Comparison of ENCODE assay signal across 9 mouse cellular contexts in the genomic region with DNA sequence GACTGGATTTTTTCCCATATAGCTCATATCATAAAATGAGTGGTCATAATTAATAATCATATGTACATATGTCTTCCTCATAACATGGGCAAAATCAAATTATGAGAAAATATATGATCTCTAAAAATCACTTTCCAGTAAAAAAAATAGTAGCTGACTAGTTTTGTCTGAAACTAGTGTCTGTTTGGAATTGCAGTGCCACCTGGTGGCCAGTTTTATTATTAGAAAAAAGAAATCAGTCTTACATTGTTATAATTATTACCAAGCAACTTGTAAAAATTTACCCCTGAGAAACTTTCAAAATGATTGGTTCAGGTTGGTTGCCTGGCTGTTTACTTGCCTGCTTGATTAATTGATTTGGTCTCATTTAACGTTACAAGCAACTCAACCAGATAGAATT. TPM values are rescaled to one million over a fixed set of nuclear protein-coding genes. Genes with fewer than 3 reads are reported as not detected.
DNase-seq lines count a peak whose midpoint lies in the region; ATAC-seq and TF ChIP-seq lines count a peak whose summit lies in the region.
"Had no signal": no experiment of that assay in that cellular context is flagged by ENCODE, and none has a peak within 500 bp of the region (broad histone marks: within the 10 kb centered on the region; RNA-seq: fewer than 3 reads in every experiment).

No protein-coding gene starts in this region.

- ATAC-seq in embryonic facial prominence, embryonic 11.5 days (replicated peaks; ENCODE audit: insufficient number of reproducible peaks, low FRiP score, low TSS enrichment, low read depth) = no peak
- ATAC-seq in erythroblast, adult 5-6 weeks (replicated peaks; ENCODE audit: low FRiP score, poor library complexity, severe bottlenecking) = peak; percentile 66
- ATAC-seq in frontal cortex, adult (ENCODE audit: low TSS enrichment) = no peak

- intact Hi-C loops in left cerebral cortex, adult 2 months (cut with DNase I) = loop anchor here (5.0 kb wide), 2 partner anchors 63 to 103 kb away; a partner anchor contains a TSS

- H3K27me3 ChIP-seq in embryonic facial prominence, embryonic 11.5 days (ENCODE audit: control insufficient read depth, insufficient read depth, low read length) = no peaks in the 10 kb centered on the region
- H3K27me3 ChIP-seq in embryonic facial prominence, embryonic 10.5 days (replicated peaks; ENCODE audit: low read depth, poor library complexity, severe bottlenecking) = no peaks in the 10 kb centered on the region

- no peak overlapping the region for H3K27ac ChIP-seq in embryonic facial prominence, embryonic 11.5 days (replicated peaks; ENCODE audit: low read depth, low read length)
- H3K27ac ChIP-seq in embryonic facial prominence, embryonic 10.5 days (replicated peaks) = no peak overlapping the region
- no peak overlapping the region for H3K27ac ChIP-seq in left cerebral cortex, adult 2 months

- no peak overlapping the region for H3K9ac ChIP-seq in embryonic facial prominence, embryonic 11.5 days (replicated peaks; ENCODE audit: low read length)

- H3K4me3 ChIP-seq in embryonic facial prominence, embryonic 11.5 days (ENCODE audit: low read depth, low read length) = no peak overlapping the region
- H3K4me3 ChIP-seq in embryonic facial prominence, embryonic 10.5 days = no peak overlapping the region
- H3K4me3 ChIP-seq in left cerebral cortex, adult 2 months = no peak overlapping the region
- H3K4me3 ChIP-seq: myocyte had no signal

- no peak overlapping the region for H3K4me2 ChIP-seq in embryonic facial prominence, embryonic 11.5 days (ENCODE audit: low read depth, low read length)

- H3K9me3 ChIP-seq in embryonic facial prominence, embryonic 11.5 days (replicated peaks; ENCODE audit: control insufficient read depth, low read length) = no peaks in the 10 kb centered on the region
- no peaks in the 10 kb centered on the region for H3K9me3 ChIP-seq in embryonic facial prominence, embryonic 10.5 days

- 79% methylated on average over 1 of the region's 1 CpGs for WGBS in embryonic facial prominence, embryonic 11.5 days
- WGBS in embryonic facial prominence, embryonic 10.5 days = 98% methylated on average over 1 of the region's 1 CpGs

- H3K36me3 ChIP-seq in embryonic facial prominence, embryonic 11.5 days (replicated peaks; ENCODE audit: control insufficient read depth, insufficient read depth, low read depth, low read length) = peaks cover 4% of the 10 kb centered on the region
- peaks cover 82% of the 10 kb centered on the region for H3K36me3 ChIP-seq in embryonic facial prominence, embryonic 10.5 days (replicated peaks)

- no peaks in the 10 kb centered on the region for H3K4me1 ChIP-seq in embryonic facial prominence, embryonic 11.5 days (ENCODE audit: control insufficient read depth, insufficient read depth, low read length)
- H3K4me1 ChIP-seq in embryonic facial prominence, embryonic 10.5 days = no peaks in the 10 kb centered on the region

- peak; percentile 74 for DNase-seq in embryonic facial prominence, embryonic 11.5 days (ENCODE audit: low spot score)
- DNase-seq in embryonic facial prominence, embryonic 10.5 days (ENCODE audit: low spot score) = no peak
- DNase-seq in left cerebral cortex, adult 2 months (ENCODE audit: extremely low spot score in 1 of 2, low spot score in 2 of 2) = no peak
- DNase-seq in left cerebral cortex, adult 8-10 months (ENCODE audit: low spot score in 2 of 2) = no peak
- DNase-seq in MEL-GATA-1-ER (ENCODE audit: extremely low read depth, low read depth) = peak; percentile 51
- peak; percentile 69 for DNase-seq in lung, postnatal 10 days

- peak; percentile 85 for TF ChIP-seq CTCF in left cerebral cortex, adult 2 months (IDR thresholded peaks at IDR 0.05)

RNA-seq across cellular contexts. Expression of a gene that starts 30.8 kb away (rescaled TPM):
- 0.67 and 0.84 TPM in 2 replicates for polyA plus RNA-seq in embryonic facial prominence, embryonic 11.5 days (2014; fragmentation: Nextera tagmentation; extraction: Ambion mirVana)
- polyA plus RNA-seq in embryonic facial prominence, embryonic 10.5 days (2016; fragmentation: Nextera tagmentation; extraction: Ambion mirVana) = 1.2 and 1.3 TPM in 2 replicates
- total RNA-seq in left cerebral cortex, adult 2 months (2021) = 1 to 10 TPM; 5.6 to 5.7 TPM
- 1 to 10 TPM; 5.3 to 6.6 (median 6.3) TPM for total RNA-seq in left cerebral cortex, adult 8-10 months (2022)
- 0.58 TPM in 1 of 2 replicates, not detected in the other for total RNA-seq in erythroblast, adult 5-6 weeks (2015; ENCODE audit: low replicate concordance)
- 0.17 TPM in 1 of 2 replicates, not detected in the other for total RNA-seq in erythroblast, adult 5-6 weeks (2017; ENCODE audit: low replicate concordance)

RNA-seq across cellular contexts. Expression of a gene that starts 42.3 kb away (rescaled TPM):
- 46.7 and 50.5 TPM in 2 replicates for polyA plus RNA-seq in embryonic facial prominence, embryonic 11.5 days (2014; fragmentation: Nextera tagmentation; extraction: Ambion mirVana)
- polyA plus RNA-seq in embryonic facial prominence, embryonic 10.5 days (2016; fragmentation: Nextera tagmentation; extraction: Ambion mirVana) = 45.4 and 47.8 TPM in 2 replicates
- total RNA-seq in left cerebral cortex, adult 2 months (2021) = 10 to 100 TPM; 89.1 to 92.2 TPM
- 100 to 1,000 TPM in 1 of 4 experiments, 10 to 100 TPM in 3; 88.3 to 108 (median 96.0) TPM for total RNA-seq in left cerebral cortex, adult 8-10 months (2022)
- total RNA-seq in erythroblast, adult 5-6 weeks (2015; ENCODE audit: low replicate concordance) = 8.3 and 19.9 TPM in 2 replicates
- 6.2 and 12.5 TPM in 2 replicates for total RNA-seq in erythroblast, adult 5-6 weeks (2017; ENCODE audit: low replicate concordance)

RNA-seq across cellular contexts. Expression of a gene that starts 42.4 kb away (rescaled TPM):
- polyA plus RNA-seq in embryonic facial prominence, embryonic 11.5 days (2014; fragmentation: Nextera tagmentation; extraction: Ambion mirVana) = 5.3 and 5.8 TPM in 2 replicates
- 5.5 and 6.2 TPM in 2 replicates for polyA plus RNA-seq in embryonic facial prominence, embryonic 10.5 days (2016; fragmentation: Nextera tagmentation; extraction: Ambion mirVana)
- total RNA-seq in left cerebral cortex, adult 2 months (2021) = 10 to 100 TPM; 13.5 to 13.8 TPM
- total RNA-seq in left cerebral cortex, adult 8-10 months (2022) = 10 to 100 TPM; 12.6 to 14.9 (median 14.0) TPM
- 3.3 and 7.5 TPM in 2 replicates for total RNA-seq in erythroblast, adult 5-6 weeks (2015; ENCODE audit: low replicate concordance)
- 8.5 and 10.0 TPM in 2 replicates for total RNA-seq in erythroblast, adult 5-6 weeks (2017; ENCODE audit: low replicate concordance)

RNA-seq across cellular contexts. Expression of a gene that starts 42.4 kb away (rescaled TPM):
- polyA plus RNA-seq in embryonic facial prominence, embryonic 11.5 days (2014; fragmentation: Nextera tagmentation; extraction: Ambion mirVana) = 11.5 and 14.2 TPM in 2 replicates
- 10.3 and 12.1 TPM in 2 replicates for polyA plus RNA-seq in embryonic facial prominence, embryonic 10.5 days (2016; fragmentation: Nextera tagmentation; extraction: Ambion mirVana)
- 10 to 100 TPM in 1 of 2 experiments, 1 to 10 TPM in 1; 9.2 to 11.4 TPM for total RNA-seq in left cerebral cortex, adult 2 months (2021)
- 10 to 100 TPM in 1 of 4 experiments, 1 to 10 TPM in 3; 8.4 to 11.1 (median 9.1) TPM for total RNA-seq in left cerebral cortex, adult 8-10 months (2022)
- total RNA-seq in erythroblast, adult 5-6 weeks (2015; ENCODE audit: low replicate concordance) = 1.2 and 3.1 TPM in 2 replicates
- total RNA-seq in erythroblast, adult 5-6 weeks (2017; ENCODE audit: low replicate concordance) = 3.5 and 5.9 TPM in 2 replicates

Comparison
In these comparisons a context has a peak if more than half of its experiments do, and no peak if none do; other contexts are left out.
1. DNase-seq: peak in embryonic facial prominence, embryonic 11.5 days (single experiment), MEL-GATA-1-ER (single experiment) and lung, postnatal 10 days (single experiment); none in embryonic facial prominence, embryonic 10.5 days (single experiment), left cerebral cortex, adult 2 months (0 of 2) and left cerebral cortex, adult 8-10 months (0 of 2).
2. RNA of a gene that starts 30.8 kb away (total RNA-seq): 5.3 to 6.6 TPM in left cerebral cortex, adult 8-10 months and 5.6 to 5.7 TPM in left cerebral cortex, adult 2 months; 0.17 to 0.58 TPM in erythroblast, adult 5-6 weeks; every median in the first group is over 4 times any median in the second.
3. RNA of a gene that starts 42.3 kb away (total RNA-seq): 88.3 to 108 TPM in left cerebral cortex, adult 8-10 months and 89.1 to 92.2 TPM in left cerebral cortex, adult 2 months; 6.2 to 19.9 TPM in erythroblast, adult 5-6 weeks; every median in the first group is over 4 times any median in the second.